Mouse (Mus musculus): ENCODE measurements at regions not wholly inside any gene's neighbourhood (a gene's known extent, or its start where the extent isn't known, plus 50 kb on each side); places are given as distances from the start of the nearest gene placed in this dataset.

DNA sequence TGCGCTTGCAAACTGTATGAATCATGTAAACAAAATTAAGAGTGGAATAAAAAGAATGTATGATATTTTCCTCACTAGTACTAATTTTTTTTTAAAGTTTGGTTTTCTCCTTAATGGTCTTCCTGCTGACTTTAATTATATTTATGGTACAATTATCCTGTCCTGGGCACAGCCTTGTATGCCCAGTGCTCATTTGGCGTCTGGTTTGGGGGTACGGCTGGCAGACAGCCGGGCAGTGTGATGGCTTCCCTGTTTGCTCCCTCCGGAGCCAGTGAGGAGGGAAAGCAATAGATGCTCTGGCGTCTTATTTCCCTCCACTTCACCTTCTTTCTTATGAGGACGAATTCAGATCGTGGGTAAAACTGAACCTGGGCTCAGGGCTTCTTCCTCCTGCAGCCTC lies 239.6 kb upstream of the Nfe2l3 start:
- Histone ChIP-seq H3K9ac (replicated peaks; ENCODE audit: low read depth, low read length) (no peak overlapping the region), H3K9me3 (ENCODE audit: control insufficient read depth, low read depth, low read length) (no peaks in the 10 kb centered on the region), H3K4me2 (replicated peaks; ENCODE audit: low read depth, low read length) (no peak overlapping the region), H3K27me3 (ENCODE audit: control insufficient read depth, insufficient read depth, low read length) (peaks cover 20% of the 10 kb centered on the region), H3K4me1 (ENCODE audit: control insufficient read depth, insufficient read depth, low read length) (no peaks in the 10 kb centered on the region), H3K4me3 (ENCODE audit: low read depth, low read length) (no peak overlapping the region), H3K36me3 (ENCODE audit: control insufficient read depth, insufficient read depth, low read length) (no peaks in the 10 kb centered on the region), H3K27ac (ENCODE audit: low read length) (no peak overlapping the region)
- ATAC-seq (ENCODE audit: insufficient number of reproducible peaks, insufficient read depth, low FRiP score, low read depth) = no peak
- 50% methylated on average over 8 of the region's 8 CpGs for WGBS

DNA sequence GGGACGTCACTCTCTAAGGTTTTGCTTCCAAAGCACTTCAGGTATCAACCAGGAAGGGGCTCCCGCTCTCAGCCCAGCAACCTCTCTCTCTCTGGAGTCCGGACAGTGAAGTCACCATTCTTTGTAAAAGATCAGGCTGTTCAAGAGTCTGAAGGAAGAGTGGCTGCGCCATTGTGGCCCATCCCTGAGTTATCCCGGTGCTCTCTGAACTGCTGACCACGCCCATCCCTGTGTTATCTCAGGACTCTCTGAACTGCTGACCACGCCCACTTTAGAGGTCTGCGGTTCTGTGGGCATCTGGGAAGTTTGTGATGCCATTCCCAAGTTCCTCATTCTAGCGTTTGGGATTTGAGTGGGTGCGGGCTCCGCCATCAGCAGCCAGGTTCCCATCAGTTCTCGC lies 239.1 kb upstream of the Nfe2l3 start:
- ATAC-seq (ENCODE audit: insufficient number of reproducible peaks, insufficient read depth, low FRiP score, low read depth) = no peak
- no peaks in the 10 kb centered on the region for H3K4me1 ChIP-seq (ENCODE audit: control insufficient read depth, insufficient read depth, low read length)
- peaks cover 14% of the 10 kb centered on the region for H3K27me3 ChIP-seq (ENCODE audit: control insufficient read depth, insufficient read depth, low read length)
- 17% methylated on average over 12 of the region's 12 CpGs for WGBS
- H3K4me3 ChIP-seq (ENCODE audit: low read depth, low read length) = no peak overlapping the region
- no peak overlapping the region for H3K4me2 ChIP-seq (replicated peaks; ENCODE audit: low read depth, low read length)
- no peaks in the 10 kb centered on the region for H3K9me3 ChIP-seq (ENCODE audit: control insufficient read depth, low read depth, low read length)
- no peak overlapping the region for H3K9ac ChIP-seq (replicated peaks; ENCODE audit: low read depth, low read length)
- no peaks in the 10 kb centered on the region for H3K36me3 ChIP-seq (ENCODE audit: control insufficient read depth, insufficient read depth, low read length)
- H3K27ac ChIP-seq (ENCODE audit: low read length) = no peak overlapping the region

DNA sequence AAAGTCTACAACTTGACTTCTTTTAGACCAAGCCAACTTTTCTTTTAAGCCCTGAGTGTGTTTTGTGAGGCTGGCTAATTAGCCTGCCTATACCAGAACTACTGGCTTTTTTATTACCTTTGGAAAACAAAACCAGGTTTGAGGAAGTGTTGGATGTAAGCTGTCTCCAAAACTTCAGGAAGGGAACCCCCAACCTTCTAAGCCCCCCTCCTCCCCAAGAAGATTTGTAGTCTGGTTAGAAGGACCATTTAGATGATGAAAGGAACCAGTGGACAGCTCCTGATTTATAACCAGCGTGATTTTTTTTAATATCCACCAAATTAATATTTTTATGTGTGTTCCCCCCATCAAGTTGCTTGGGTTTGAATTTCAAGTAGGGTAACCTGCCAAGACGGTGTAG lies 236.1 kb upstream of the Nfe2l3 start:
- H3K4me2 ChIP-seq (replicated peaks; ENCODE audit: low read depth, low read length) = no peak overlapping the region
- 70% methylated on average over 2 of the region's 2 CpGs for WGBS
- 0 out of 2 replicates have a peak, but pooled peaks cover 3% of the 10 kb centered on the region for H3K27me3 ChIP-seq (ENCODE audit: control insufficient read depth, insufficient read depth, low read length)
- ATAC-seq (ENCODE audit: insufficient number of reproducible peaks, insufficient read depth, low FRiP score, low read depth) = no peak
- H3K4me3 ChIP-seq (ENCODE audit: low read depth, low read length) = no peak overlapping the region
- H3K36me3 ChIP-seq (ENCODE audit: control insufficient read depth, insufficient read depth, low read length) = no peaks in the 10 kb centered on the region
- H3K9me3 ChIP-seq (ENCODE audit: control insufficient read depth, low read depth, low read length) = no peaks in the 10 kb centered on the region
- H3K4me1 ChIP-seq (ENCODE audit: control insufficient read depth, insufficient read depth, low read length) = no peaks in the 10 kb centered on the region
- no peak overlapping the region for H3K27ac ChIP-seq (ENCODE audit: low read length)
- H3K9ac ChIP-seq (replicated peaks; ENCODE audit: low read depth, low read length) = no peak overlapping the region

DNA sequence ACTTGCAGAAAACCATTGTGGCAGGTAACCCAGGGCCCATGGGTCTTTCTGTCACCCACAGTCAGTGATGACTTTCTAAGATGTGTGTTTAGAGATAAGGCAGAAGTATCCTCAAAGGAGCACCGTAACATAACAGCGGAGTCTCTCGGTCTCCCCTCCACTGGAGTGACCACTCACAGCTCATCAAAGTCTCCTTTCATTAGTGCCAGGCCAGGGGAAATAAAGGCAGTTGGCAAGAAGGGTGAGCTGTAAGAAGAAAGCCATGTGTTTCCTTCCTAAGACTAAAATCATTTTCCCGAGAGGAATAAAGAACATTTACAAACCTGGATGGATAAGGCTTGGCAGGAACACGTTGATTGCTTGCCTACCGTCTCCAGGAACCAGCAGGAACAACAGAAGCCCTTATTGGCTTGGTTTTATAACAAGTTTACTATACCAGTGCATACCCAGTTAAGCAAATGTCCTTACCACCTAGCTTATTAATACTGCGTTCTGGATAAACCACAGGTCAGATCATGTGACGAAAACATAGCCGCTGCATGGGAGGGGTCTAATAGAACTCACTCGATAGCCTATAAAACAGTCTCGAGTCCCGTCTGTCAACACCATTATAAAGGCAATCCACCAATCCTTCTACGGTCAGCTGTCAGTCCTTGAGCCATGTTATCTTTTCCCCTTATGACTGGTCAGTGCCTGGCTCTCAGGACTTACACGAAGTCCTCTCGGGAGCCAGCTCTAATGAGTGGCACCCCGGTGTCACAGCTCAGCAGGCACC lies 235.3 kb upstream of the Nfe2l3 start:
- 78% methylated on average over 16 of the region's 16 CpGs for WGBS
- Histone ChIP-seq H3K4me3 (ENCODE audit: low read depth, low read length) (no peak overlapping the region), H3K9ac (replicated peaks; ENCODE audit: low read depth, low read length) (no peak overlapping the region)

DNA sequence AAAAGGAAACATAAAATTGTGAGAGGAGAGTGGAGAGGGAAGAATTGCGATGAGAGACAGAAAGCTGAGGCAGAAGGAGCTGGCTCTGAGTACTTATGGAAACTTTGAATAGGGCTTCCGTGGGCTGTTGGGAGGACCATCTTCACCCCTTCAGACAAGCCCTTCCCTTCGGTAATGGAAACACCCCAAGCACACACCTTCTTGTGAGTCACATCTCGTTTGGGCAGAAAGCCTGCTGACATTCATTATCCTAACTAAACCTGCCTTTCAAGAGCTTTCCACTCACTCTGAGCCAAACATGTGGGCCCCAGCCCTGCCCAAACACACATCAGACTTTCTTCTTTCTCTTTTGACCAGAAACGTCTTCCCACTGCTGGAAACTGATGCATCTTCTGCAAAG lies 232.3 kb upstream of the Nfe2l3 start:
- H3K36me3 ChIP-seq (ENCODE audit: control insufficient read depth, insufficient read depth, low read length) = no peaks in the 10 kb centered on the region
- no peak for ATAC-seq (ENCODE audit: insufficient number of reproducible peaks, insufficient read depth, low FRiP score, low read depth)
- WGBS = 57% methylated on average over 5 of the region's 5 CpGs
- H3K4me3 ChIP-seq (ENCODE audit: low read depth, low read length) = no peak overlapping the region
- no peak overlapping the region for H3K4me2 ChIP-seq (replicated peaks; ENCODE audit: low read depth, low read length)
- H3K27ac ChIP-seq (ENCODE audit: low read length) = no peak overlapping the region
- H3K4me1 ChIP-seq (ENCODE audit: control insufficient read depth, insufficient read depth, low read length) = no peaks in the 10 kb centered on the region
- no peak overlapping the region for H3K9ac ChIP-seq (replicated peaks; ENCODE audit: low read depth, low read length)
- 0 out of 2 replicates have a peak, but pooled peaks cover 2% of the 10 kb centered on the region for H3K27me3 ChIP-seq (ENCODE audit: control insufficient read depth, insufficient read depth, low read length)
- H3K9me3 ChIP-seq (ENCODE audit: control insufficient read depth, low read depth, low read length) = no peaks in the 10 kb centered on the region

More for the DNA sequence above, 235.3 kb upstream of the Nfe2l3 start:
- Histone ChIP-seq H3K36me3 (ENCODE audit: control insufficient read depth, insufficient read depth, low read length) (no peaks in the 10 kb centered on the region), H3K9me3 (ENCODE audit: control insufficient read depth, low read depth, low read length) (no peaks in the 10 kb centered on the region), H3K27ac (ENCODE audit: low read length) (no peak overlapping the region), H3K4me1 (ENCODE audit: control insufficient read depth, insufficient read depth, low read length) (no peaks in the 10 kb centered on the region), H3K4me2 (replicated peaks; ENCODE audit: low read depth, low read length) (no peak overlapping the region), H3K27me3 (ENCODE audit: control insufficient read depth, insufficient read depth, low read length) (no peaks in the 10 kb centered on the region)
- ATAC-seq (ENCODE audit: insufficient number of reproducible peaks, insufficient read depth, low FRiP score, low read depth) = no peak

DNA sequence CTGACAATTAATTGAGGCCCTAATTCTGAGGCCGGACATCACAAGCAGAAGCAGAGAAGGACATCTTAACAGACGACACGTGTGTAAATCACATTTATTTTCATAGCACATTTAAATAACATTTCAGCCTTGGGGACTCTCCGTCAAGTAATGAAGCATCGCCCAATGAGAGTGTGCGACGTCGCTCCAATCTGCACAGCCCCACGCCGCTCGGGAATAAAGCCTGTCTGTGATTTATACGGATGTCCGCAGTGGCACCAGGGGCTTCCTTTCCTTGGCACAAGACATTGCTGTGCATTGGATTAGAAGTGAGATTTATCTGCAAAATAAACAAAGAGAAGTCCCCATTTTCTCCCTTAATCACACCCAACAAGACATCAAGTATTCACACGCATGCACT lies 231.6 kb upstream of the Nfe2l3 start:
- no peaks in the 10 kb centered on the region for H3K4me1 ChIP-seq (ENCODE audit: control insufficient read depth, insufficient read depth, low read length)
- no peak overlapping the region for H3K4me3 ChIP-seq (ENCODE audit: low read depth, low read length)
- H3K36me3 ChIP-seq (ENCODE audit: control insufficient read depth, insufficient read depth, low read length) = no peaks in the 10 kb centered on the region
- no peak overlapping the region for H3K4me2 ChIP-seq (replicated peaks; ENCODE audit: low read depth, low read length)
- ATAC-seq (ENCODE audit: insufficient number of reproducible peaks, insufficient read depth, low FRiP score, low read depth) = no peak
- H3K27me3 ChIP-seq (ENCODE audit: control insufficient read depth, insufficient read depth, low read length) = 0 out of 2 replicates have a peak, but pooled peaks cover 2% of the 10 kb centered on the region
- 81% methylated on average over 14 of the region's 14 CpGs for WGBS
- no peaks in the 10 kb centered on the region for H3K9me3 ChIP-seq (ENCODE audit: control insufficient read depth, low read depth, low read length)
- H3K27ac ChIP-seq (ENCODE audit: low read length) = no peak overlapping the region
- no peak overlapping the region for H3K9ac ChIP-seq (replicated peaks; ENCODE audit: low read depth, low read length)

DNA sequence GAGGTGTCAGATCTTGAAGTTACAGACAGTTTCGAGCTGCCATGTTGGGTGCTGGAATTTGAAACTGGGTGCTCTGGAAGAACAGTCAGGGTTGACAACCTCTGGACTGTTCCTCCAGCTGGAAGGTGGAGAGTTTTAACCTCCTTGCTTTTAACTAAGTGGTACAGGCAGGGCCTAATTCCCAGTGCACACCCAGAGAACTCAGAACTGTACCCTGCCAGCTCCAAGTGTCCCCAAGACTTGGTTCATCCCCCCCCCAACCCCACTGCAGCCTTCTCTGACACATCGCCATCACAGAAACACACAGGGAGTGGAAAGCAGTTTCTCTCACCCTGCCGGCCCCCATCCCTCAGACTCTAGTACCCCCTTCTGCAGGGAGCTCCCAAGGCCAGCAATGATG lies 228.2 kb upstream of the Nfe2l3 start:
- Histone ChIP-seq H3K27me3 (ENCODE audit: control insufficient read depth, insufficient read depth, low read length) (peaks cover 8% of the 10 kb centered on the region), H3K36me3 (ENCODE audit: control insufficient read depth, insufficient read depth, low read length) (no peaks in the 10 kb centered on the region), H3K4me2 (replicated peaks; ENCODE audit: low read depth, low read length) (no peak overlapping the region), H3K4me3 (ENCODE audit: low read depth, low read length) (no peak overlapping the region), H3K27ac (ENCODE audit: low read length) (no peak overlapping the region), H3K9me3 (ENCODE audit: control insufficient read depth, low read depth, low read length) (no peaks in the 10 kb centered on the region), H3K9ac (replicated peaks; ENCODE audit: low read depth, low read length) (no peak overlapping the region), H3K4me1 (ENCODE audit: control insufficient read depth, insufficient read depth, low read length) (no peaks in the 10 kb centered on the region; the same call in 1 of the 2 replicates)
- no peak for ATAC-seq (ENCODE audit: insufficient number of reproducible peaks, insufficient read depth, low FRiP score, low read depth)
- WGBS = 79% methylated on average over 3 of the region's 3 CpGs

DNA sequence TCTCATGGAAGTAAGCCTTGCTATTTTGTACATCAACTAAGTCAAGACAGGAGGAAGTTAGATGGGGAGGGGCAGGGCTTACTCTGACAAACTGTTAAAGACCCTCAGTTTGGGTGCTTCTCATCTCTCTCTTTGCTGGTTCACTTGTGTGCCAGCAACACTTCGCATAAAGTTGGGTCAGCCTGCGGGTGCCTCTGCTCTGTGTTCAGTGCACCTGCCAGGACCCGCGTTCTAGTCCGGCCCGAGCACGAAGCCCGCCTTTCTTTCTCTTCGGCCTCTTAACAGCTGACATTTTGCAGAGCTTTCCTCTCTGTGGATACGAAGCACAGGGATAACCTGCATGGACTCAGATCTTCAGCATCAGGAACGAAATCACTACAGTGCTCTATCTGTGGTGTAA lies 227.1 kb upstream of the Nfe2l3 start:
- no peak for ATAC-seq (ENCODE audit: insufficient number of reproducible peaks, insufficient read depth, low FRiP score, low read depth)
- no peak overlapping the region for H3K4me3 ChIP-seq (ENCODE audit: low read depth, low read length)
- peaks cover 8% of the 10 kb centered on the region for H3K27me3 ChIP-seq (ENCODE audit: control insufficient read depth, insufficient read depth, low read length)
- H3K4me2 ChIP-seq (replicated peaks; ENCODE audit: low read depth, low read length) = no peak overlapping the region
- no peak overlapping the region for H3K27ac ChIP-seq (ENCODE audit: low read length)
- H3K4me1 ChIP-seq (ENCODE audit: control insufficient read depth, insufficient read depth, low read length) = no peaks in the 10 kb centered on the region; the same call in 1 of the 2 replicates
- no peaks in the 10 kb centered on the region for H3K36me3 ChIP-seq (ENCODE audit: control insufficient read depth, insufficient read depth, low read length)
- no peak overlapping the region for H3K9ac ChIP-seq (replicated peaks; ENCODE audit: low read depth, low read length)
- 79% methylated on average over 11 of the region's 11 CpGs for WGBS
- no peaks in the 10 kb centered on the region for H3K9me3 ChIP-seq (ENCODE audit: control insufficient read depth, low read depth, low read length)

All from stomach, embryonic 14.5 days (tissue).